Mouse (Mus musculus) regulatory T cell (primary cell): ENCODE measurements around the gene Ctss.
"Not testable (repeated sequence)": the region's sequence is repeated elsewhere in the genome, so short reads cannot be mapped to it uniquely, and the experiment has no call there.

Experiments
- in situ Hi-C: fragments of 300-600 bp; cut with MboI, MseI; formaldehyde crosslinking; loops from one replicate; pipeline ENCODE4 v1.15.1; 2025; ENCODE audit warnings: high pct_unique_total_duplicates

Gene Ctss

DNA sequence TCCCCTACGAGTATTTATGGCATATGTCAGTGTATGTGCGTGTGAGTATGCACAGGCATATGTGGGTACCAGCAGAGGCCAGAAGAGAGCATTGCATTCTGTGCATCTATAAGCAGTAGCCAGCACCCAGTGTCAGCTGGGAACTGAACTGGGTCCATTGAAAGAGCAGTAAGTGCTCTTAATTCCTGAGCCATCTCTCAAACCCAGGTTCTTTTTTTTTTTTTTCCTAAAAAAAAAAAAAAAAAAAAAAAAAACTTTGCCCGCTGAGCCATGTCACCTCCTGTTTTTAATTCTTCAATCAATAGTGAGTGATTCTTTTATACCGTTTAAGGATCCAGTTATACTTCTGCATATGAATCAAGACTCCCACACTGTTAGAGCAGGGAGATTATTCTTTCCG is 6.8 kb downstream of the Ctss start:
- in situ Hi-C loops: no loop called here

DNA sequence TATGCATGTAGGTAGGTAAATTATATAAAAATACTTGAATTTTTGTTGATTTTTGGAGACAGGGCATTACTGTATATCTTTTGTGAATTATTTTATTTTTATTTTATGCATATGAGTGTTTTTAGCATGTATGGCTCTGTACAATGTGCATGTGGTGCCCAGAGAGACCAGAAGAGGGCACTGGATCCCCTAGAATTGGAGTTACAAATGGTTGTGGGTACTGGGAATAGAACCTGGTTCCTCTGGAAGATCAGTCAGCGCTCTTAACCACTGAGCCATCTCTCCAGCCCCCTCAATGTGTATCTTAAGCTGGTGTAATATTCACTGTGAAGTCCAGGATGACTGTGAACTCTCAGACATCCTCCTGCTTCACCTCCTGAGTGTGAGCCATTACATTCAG is 8.3 kb downstream of the Ctss start:
- in situ Hi-C loops: no loop called here

- in situ Hi-C loops: no loop called here
Observed at GRCm38 (mm10) chr3:95538936-95539335, 12.3 kb downstream of the Ctss start.

GRCm38 (mm10) chr3:95539837-95540236 is 13.3 kb downstream of the Ctss start:
- in situ Hi-C loops: no loop called here

DNA sequence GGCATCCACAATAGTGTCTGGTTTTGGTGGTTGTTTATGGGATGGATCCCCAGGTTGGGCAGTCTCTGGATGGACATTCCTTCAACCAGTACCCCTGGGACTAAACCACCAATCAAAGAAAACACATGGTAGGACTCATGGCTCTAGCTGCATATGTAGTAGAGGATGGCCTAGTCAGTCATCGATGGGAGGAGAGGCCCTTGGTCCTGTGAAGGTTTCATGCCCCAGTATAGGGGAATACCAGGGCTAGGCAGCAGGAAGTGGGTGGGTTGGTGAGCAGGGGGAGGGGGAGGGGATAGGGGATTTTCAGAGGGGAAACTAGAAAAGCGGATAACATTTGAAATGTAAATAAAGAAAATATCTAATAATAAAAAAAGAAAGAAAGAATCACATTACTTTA is 14.6 kb downstream of the Ctss start:
- in situ Hi-C loops: not testable (repeated sequence)

- in situ Hi-C loops: no loop called here
Observed at GRCm38 (mm10) chr3:95542171-95542570, 15.6 kb downstream of the Ctss start.

- in situ Hi-C loops: no loop called here
Observed at GRCm38 (mm10) chr3:95542981-95543380, 16.4 kb downstream of the Ctss start.

- in situ Hi-C loops: no loop called here
Observed at GRCm38 (mm10) chr3:95550176-95550575, 23.6 kb downstream of the Ctss start.

- in situ Hi-C loops: no loop called here
Observed at GRCm38 (mm10) chr3:95553986-95554385, 27.4 kb downstream of the Ctss start.

- in situ Hi-C loops: no loop called here
Observed at GRCm38 (mm10) chr3:95559437-95559836, 32.9 kb downstream of the Ctss start, which contains the start of gene Hormad1. Gene Hormad1 (plus strand): TSS chr3:95559677.

- in situ Hi-C loops: no loop called here
Observed at GRCm38 (mm10) chr3:95560738-95561137, 34.2 kb downstream of the Ctss start.

DNA sequence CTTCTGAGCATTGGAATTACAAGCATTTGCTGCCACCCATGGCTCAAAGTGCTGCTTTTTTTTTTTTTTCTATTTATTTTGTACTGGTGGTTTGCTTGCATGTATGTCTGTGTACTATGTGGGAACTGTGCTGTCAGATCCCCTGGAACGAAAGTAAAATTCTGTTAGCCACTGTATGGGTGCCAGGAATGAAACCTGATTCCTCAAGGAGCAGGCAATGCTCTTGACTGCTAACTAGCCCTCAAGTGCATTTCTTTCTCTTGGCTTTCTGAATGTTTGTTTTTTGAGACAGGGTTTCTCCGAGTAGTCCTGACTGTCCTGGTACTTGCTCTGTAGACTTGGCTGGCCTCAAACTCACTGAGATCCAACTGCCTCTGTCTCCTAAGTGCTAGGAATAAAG is 35.2 kb downstream of the Ctss start:
- in situ Hi-C loops: no loop called here

DNA sequence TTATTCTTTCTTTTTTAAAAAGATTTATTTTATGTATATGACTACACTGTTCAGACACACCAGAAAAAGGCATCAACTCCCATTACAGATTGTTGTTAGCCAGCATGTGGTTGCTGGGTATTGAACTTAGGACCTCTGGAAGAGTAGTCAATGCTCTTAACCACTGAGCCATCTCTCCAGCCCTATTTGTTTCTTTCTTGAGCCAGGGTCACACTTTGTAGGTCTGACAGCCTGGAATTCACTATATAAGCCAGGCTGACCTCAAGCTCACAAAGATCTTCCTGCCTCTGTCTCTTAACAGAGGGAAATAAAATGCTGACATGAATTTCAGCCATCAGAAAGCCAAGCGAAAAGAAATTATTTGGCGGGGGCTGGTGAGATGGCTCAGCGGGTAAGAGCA is 43.0 kb downstream of the Ctss start:
- in situ Hi-C loops: no loop called here

DNA sequence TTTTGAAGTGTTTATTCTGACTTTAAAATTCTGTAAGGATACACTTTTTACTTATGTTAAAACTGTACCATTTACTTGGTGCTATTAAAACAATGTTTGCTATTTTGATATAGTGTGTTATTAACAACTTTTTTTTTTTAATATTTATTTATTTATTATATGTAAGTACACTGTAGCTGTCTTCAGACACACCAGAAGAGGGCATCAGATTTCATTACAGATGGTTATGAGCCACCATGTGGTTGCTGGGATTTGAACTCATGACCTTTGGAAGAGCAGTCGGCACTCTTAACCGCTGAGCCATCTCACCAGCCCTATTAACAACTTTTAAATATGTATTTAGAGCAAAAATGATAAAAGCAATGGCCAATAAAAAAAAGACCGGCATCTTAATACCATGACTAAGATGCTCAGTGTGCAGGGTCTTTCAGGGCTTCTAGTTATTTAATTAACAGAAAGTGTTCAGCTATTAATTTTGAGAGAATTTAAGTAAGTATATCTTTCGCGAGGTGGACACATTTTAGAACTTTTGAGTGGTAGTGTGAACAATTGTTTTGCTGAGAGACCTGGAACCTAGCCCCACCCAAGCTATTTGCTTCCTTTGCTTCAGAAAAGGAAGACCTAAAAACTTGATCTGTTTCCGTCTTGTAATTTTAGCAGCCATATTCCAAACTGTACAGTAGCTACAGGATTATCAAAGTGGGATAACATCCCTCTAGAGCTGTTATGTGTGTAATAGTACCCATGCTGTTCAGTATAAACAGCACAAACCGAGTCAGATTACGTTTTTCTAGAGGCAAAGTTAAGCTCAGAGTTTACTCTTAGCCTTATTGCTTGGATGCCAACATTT is 61.4 kb downstream of the Ctss start:
- in situ Hi-C loops: loop anchor here (5.0 kb wide), 1 partner anchor 66 kb away; no protein-coding TSS in a partner anchor

- in situ Hi-C loops: loop anchor here (5.0 kb wide), 1 partner anchor 66 kb away; no protein-coding TSS in a partner anchor
Observed at GRCm38 (mm10) chr3:95588604-95589086, 62.1 kb downstream of the Ctss start, which contains the start of gene Golph3l. Gene Golph3l (plus strand): TSS chr3:95588934.

- in situ Hi-C loops: no loop called here
Observed at GRCm38 (mm10) chr3:95598734-95599133, 72.1 kb downstream of the Ctss start.

GRCm38 (mm10) chr3:95601287-95601686 is 74.7 kb downstream of the Ctss start:
- in situ Hi-C loops: no loop called here
